Mouse (Mus musculus): ENCODE results near the gene Ppp1r15b.

- TF ChIP-seq MAFK (IDR thresholded peaks at IDR 0.05; ENCODE audit: insufficient replicate concordance, low read length) (no peak), CTCF (conservative IDR thresholded peaks at IDR 0.05 in 1 of 2, IDR thresholded peaks at IDR 0.05 in 1 of 2; ENCODE audit: low read depth in 2 of 2, low read length in 2 of 2) (no peak), ZKSCAN1 (IDR thresholded peaks at IDR 0.05; ENCODE audit: borderline replicate concordance, low read depth, low read length) (no peak), CHD2 (IDR thresholded peaks at IDR 0.05; ENCODE audit: low read length) (no peak), TCF12 (IDR thresholded peaks at IDR 0.05; ENCODE audit: low read depth, low read length) (no peak), MAX (IDR thresholded peaks at IDR 0.05; ENCODE audit: low read length) (no peak), POLR2A (IDR thresholded peaks at IDR 0.05; ENCODE audit: low read depth, low read length) (no peak), TBP (conservative IDR thresholded peaks at IDR 0.05; ENCODE audit: low read depth, low read length) (no peak), EP300 (IDR thresholded peaks at IDR 0.05; ENCODE audit: low read length) (no peak), NRF1 (IDR thresholded peaks at IDR 0.05; ENCODE audit: low read depth, low read length) (no peak), RCOR1 (conservative IDR thresholded peaks at IDR 0.05; ENCODE audit: low read depth, low read length) (no peak), GABPA (IDR thresholded peaks at IDR 0.05; ENCODE audit: insufficient replicate concordance, low read depth, low read length) (no peak)
Measured at GRCm38 (mm10) chr1:133150556-133150955, 19.6 kb downstream of the Ppp1r15b start.

All from CH12.LX (cell line).